Mouse (Mus musculus): Measurements from ENCODE around the gene Ptpn11. TPM values are rescaled to one million over a fixed set of nuclear protein-coding genes. Genes with fewer than 3 reads are reported as not detected.

Ptpn11 gene
- polyA plus RNA-seq, 1 experiment from 2014 or later: 20.9 TPM

DNA sequence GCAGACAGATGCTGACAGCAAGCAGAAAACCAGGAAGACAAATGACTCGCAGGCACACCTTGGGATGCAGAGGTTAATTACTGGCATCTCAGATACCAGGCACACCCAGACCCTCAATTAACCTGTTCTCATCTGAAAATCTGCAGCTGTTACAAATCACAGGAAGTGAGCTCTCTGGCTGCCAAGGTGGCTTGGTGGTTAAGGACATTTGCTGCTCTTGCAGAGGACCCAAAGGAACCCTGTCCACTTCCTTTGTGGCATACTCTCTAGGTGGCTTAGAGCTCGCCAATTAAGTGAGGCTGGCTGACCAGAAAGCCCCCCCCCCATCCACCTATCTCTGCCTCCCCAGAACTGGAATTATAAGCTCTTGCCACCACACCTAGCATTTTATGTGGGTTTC is 91.1 kb downstream of the Ptpn11 start:
- Histone ChIP-seq H3K27ac (no peak overlapping the region), H3K9me3 (replicated peaks) (no peaks in the 10 kb centered on the region), H3K4me3 (replicated peaks) (no peak overlapping the region), H3K9ac (no peak overlapping the region), H3K27me3 (no peaks in the 10 kb centered on the region), H3K4me1 (no peaks in the 10 kb centered on the region), H3K4me2 (no peak overlapping the region), H3K36me3 (no peaks in the 10 kb centered on the region)
- no peak for ATAC-seq (replicated peaks; ENCODE audit: low FRiP score)
- WGBS: 28% methylated on average over 2 of the region's 2 CpGs

- ATAC-seq (replicated peaks; ENCODE audit: low FRiP score): no peak
- Histone ChIP-seq H3K27ac (no peak overlapping the region), H3K36me3 (no peaks in the 10 kb centered on the region), H3K9me3 (replicated peaks) (no peaks in the 10 kb centered on the region), H3K4me3 (replicated peaks) (no peak overlapping the region), H3K4me2 (no peak overlapping the region), H3K9ac (no peak overlapping the region), H3K27me3 (no peaks in the 10 kb centered on the region), H3K4me1 (no peaks in the 10 kb centered on the region)
- 87% methylated on average over 4 of the region's 4 CpGs for WGBS
Observed at GRCm38 (mm10) chr5:121097970-121098369, 93.2 kb downstream of the Ptpn11 start.

DNA sequence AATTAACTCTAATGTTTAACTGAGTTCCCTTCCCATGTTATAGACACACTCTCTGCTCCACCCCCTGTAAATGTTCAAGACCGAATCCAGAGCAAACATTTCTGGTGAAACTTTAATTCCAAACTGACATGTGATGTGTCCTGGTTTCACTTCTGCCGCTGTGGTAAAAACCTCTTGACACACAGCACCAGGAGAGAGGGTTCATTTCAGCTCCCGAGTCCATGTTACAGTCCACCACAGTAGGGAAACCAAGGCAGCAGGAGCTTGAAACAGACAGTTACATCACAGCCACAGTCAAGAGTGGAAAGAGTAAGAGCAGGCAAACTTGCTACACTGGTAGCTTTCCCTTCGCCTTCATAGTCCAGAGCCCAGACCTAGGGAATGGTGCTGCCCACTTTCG is 94.5 kb downstream of the Ptpn11 start:
- 90% methylated on average over 5 of the region's 5 CpGs for WGBS
- Histone ChIP-seq H3K36me3 (no peaks in the 10 kb centered on the region), H3K9ac (no peak overlapping the region), H3K27ac (no peak overlapping the region), H3K27me3 (no peaks in the 10 kb centered on the region), H3K4me1 (no peaks in the 10 kb centered on the region), H3K4me2 (no peak overlapping the region), H3K9me3 (replicated peaks) (no peaks in the 10 kb centered on the region), H3K4me3 (replicated peaks) (no peak overlapping the region)
- ATAC-seq (replicated peaks; ENCODE audit: low FRiP score): no peak

DNA sequence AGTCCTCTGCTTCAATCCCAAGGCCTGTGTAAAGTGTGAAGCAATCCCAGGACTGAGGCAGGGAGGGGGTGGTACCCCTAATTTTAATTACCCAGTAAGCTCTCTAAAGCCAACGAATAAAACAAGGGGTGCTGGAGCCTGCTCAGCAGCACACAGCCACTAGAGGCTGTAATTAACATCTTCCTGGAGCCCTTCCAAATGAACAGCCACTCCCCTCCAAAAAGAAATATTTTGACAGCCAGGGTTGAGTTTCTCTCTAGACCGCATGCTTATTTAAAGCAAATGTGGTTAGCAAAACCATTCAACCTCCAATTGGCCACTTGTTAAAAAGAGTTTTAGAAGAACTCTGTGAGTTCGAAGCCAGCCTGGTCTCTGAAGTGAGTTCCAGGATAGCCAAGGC is 97.9 kb downstream of the Ptpn11 start:
- no peaks in the 10 kb centered on the region for H3K4me1 ChIP-seq
- H3K36me3 ChIP-seq: no peaks in the 10 kb centered on the region
- no peak overlapping the region for H3K27ac ChIP-seq
- H3K9ac ChIP-seq: no peak overlapping the region
- H3K9me3 ChIP-seq (replicated peaks): no peaks in the 10 kb centered on the region
- H3K4me3 ChIP-seq (replicated peaks): no peak overlapping the region
- no peak for ATAC-seq (replicated peaks; ENCODE audit: low FRiP score)
- H3K27me3 ChIP-seq: no peaks in the 10 kb centered on the region
- no peak overlapping the region for H3K4me2 ChIP-seq
- WGBS: 49% methylated on average over 3 of the region's 3 CpGs

- no peak for ATAC-seq (replicated peaks; ENCODE audit: low FRiP score)
- 64% methylated on average over 7 of the region's 7 CpGs for WGBS
- Histone ChIP-seq H3K9me3 (replicated peaks) (no peaks in the 10 kb centered on the region), H3K27me3 (no peaks in the 10 kb centered on the region), H3K36me3 (no peaks in the 10 kb centered on the region), H3K4me3 (replicated peaks) (no peak overlapping the region), H3K4me2 (no peak overlapping the region), H3K9ac (no peak overlapping the region), H3K4me1 (no peaks in the 10 kb centered on the region), H3K27ac (no peak overlapping the region)
Observed at GRCm38 (mm10) chr5:121089660-121090059, 101.5 kb downstream of the Ptpn11 start.

GRCm38 (mm10) chr5:121087733-121088132 is 103.5 kb downstream of the Ptpn11 start:
- no peak for ATAC-seq (replicated peaks; ENCODE audit: low FRiP score)
- no peak overlapping the region for H3K27ac ChIP-seq

DNA sequence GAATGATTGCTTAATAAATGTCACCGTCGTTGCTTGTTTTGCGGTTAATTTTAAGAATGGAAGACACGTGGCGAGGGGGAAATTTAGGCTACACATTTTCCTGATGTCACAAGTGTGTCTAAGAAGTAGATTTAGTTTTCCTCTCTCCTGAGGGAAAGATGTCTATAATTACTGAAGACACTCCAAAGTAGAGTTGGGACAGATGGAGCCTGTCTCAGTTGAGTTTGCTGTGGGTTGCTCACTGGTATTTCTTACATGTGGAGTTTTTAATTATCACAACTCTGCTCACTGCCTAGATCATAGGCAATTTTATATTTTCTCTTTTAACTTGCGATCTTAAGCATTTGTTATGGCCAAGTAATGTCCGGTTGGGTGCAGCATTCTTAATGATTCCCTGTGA is 108.6 kb downstream of the Ptpn11 start:
- no peak for ATAC-seq (replicated peaks; ENCODE audit: low FRiP score)
- no peak overlapping the region for H3K27ac ChIP-seq
- no peak overlapping the region for H3K4me2 ChIP-seq
- H3K9me3 ChIP-seq (replicated peaks): no peaks in the 10 kb centered on the region
- WGBS: 93% methylated on average over 7 of the region's 7 CpGs
- H3K4me1 ChIP-seq: no peaks in the 10 kb centered on the region
- no peaks in the 10 kb centered on the region for H3K27me3 ChIP-seq
- H3K4me3 ChIP-seq (replicated peaks): no peak overlapping the region
- no peak overlapping the region for H3K9ac ChIP-seq
- no peaks in the 10 kb centered on the region for H3K36me3 ChIP-seq

More at GRCm38 (mm10) chr5:121087733-121088132, 103.5 kb downstream of the Ptpn11 start:
- Histone ChIP-seq H3K36me3 (no peaks in the 10 kb centered on the region), H3K4me2 (no peak overlapping the region), H3K9me3 (replicated peaks) (no peaks in the 10 kb centered on the region), H3K4me1 (no peaks in the 10 kb centered on the region), H3K4me3 (replicated peaks) (no peak overlapping the region), H3K27me3 (no peaks in the 10 kb centered on the region), H3K9ac (no peak overlapping the region)
- 62% methylated on average over 7 of the region's 7 CpGs for WGBS

DNA sequence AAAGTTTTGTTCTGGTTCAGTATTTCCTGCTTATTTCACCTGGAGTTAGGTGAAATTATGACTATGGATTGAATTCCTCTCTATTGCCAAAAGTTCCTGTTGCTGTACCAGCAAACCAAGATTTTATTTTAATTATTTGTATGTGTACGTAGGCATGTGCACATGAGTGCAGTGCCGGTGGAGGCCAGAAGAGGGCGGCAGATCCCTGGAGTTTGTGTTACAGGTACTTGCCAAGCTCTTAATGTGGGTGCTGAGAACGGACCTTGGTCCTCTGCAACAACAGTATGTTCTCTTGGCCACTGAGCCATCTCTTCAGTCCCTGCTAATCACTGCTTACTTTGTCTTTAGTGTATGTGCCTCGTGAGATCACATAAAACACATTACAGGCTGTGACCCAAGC is 109.4 kb downstream of the Ptpn11 start:
- no peak for ATAC-seq (replicated peaks; ENCODE audit: low FRiP score)
- Histone ChIP-seq H3K9ac (no peak overlapping the region), H3K4me2 (no peak overlapping the region), H3K4me3 (replicated peaks) (no peak overlapping the region), H3K27me3 (no peaks in the 10 kb centered on the region), H3K4me1 (no peaks in the 10 kb centered on the region), H3K27ac (no peak overlapping the region), H3K36me3 (no peaks in the 10 kb centered on the region), H3K9me3 (replicated peaks) (no peaks in the 10 kb centered on the region)
- 77% methylated on average over 5 of the region's 5 CpGs for WGBS

Other genes starting within 250 kb of the Ptpn11 start
- gene Rph3a, start 181.3 kb downstream of the Ptpn11 start, polyA plus RNA-seq (2015; fragmentation: Nextera tagmentation; extraction: Ambion mirVana): 0.14 and 0.18 TPM in 2 replicates
- 639 and 659 TPM in 2 replicates for gene Rpl6, start 13.1 kb upstream of the Ptpn11 start, polyA plus RNA-seq (2015; fragmentation: Nextera tagmentation; extraction: Ambion mirVana)
- gene Hectd4, start 28.8 kb upstream of the Ptpn11 start, polyA plus RNA-seq (2015; fragmentation: Nextera tagmentation; extraction: Ambion mirVana): 4.3 and 5.2 TPM in 2 replicates
- gene Trafd1, start 194.2 kb upstream of the Ptpn11 start, polyA plus RNA-seq (2015; fragmentation: Nextera tagmentation; extraction: Ambion mirVana): 51.2 and 55.6 TPM in 2 replicates
- 43.7 and 44.5 TPM in 2 replicates for gene Naa25, start 206.5 kb upstream of the Ptpn11 start, polyA plus RNA-seq (2015; fragmentation: Nextera tagmentation; extraction: Ambion mirVana)

Measured in kidney, embryonic 15.5 days (tissue).